Mouse (Mus musculus): ENCODE measurements at regions not wholly inside any gene's neighbourhood (a gene's known extent, or its start where the extent isn't known, plus 50 kb on each side); places are given as distances from the start of the nearest gene placed in this dataset.

DNA sequence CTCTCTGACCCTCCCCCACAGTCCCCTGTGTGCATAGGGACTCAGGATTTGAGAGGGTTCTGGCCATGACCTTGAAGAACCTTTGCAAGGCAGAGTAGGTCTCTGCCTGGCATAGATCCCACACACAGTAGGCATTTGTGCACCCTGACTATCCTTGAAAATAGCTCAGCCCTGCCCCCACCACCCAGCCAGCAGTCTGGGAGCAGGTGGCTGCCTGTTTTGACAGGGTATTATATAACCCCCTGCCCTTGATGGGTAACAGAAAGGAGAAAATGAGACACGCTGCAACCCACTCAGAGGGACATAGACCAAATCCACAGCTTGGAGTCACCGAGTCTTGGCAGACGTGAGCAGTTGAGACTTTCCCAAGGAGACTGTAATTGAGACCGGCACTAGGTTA is 58.9 kb upstream of the Zfp536 start:
- Histone ChIP-seq H3K9ac (no peak overlapping the region), H3K4me2 (no peak overlapping the region), H3K27ac (no peak overlapping the region), H3K27me3 (replicated peaks) (no peaks in the 10 kb centered on the region), H3K36me3 (no peaks in the 10 kb centered on the region), H3K4me1 (no peaks in the 10 kb centered on the region), H3K9me3 (no peaks in the 10 kb centered on the region), H3K4me3 (replicated peaks) (no peak overlapping the region)
- 56% methylated on average over 4 of the region's 4 CpGs for WGBS
- no peak for ATAC-seq (ENCODE audit: insufficient read depth, low FRiP score, low read depth)

- no peak overlapping the region for H3K4me3 ChIP-seq (replicated peaks)
- no peaks in the 10 kb centered on the region for H3K9me3 ChIP-seq
- no peaks in the 10 kb centered on the region for H3K36me3 ChIP-seq
- H3K4me1 ChIP-seq: 0 out of 2 replicates have a peak, but pooled peaks cover 3% of the 10 kb centered on the region
- no peak overlapping the region for H3K27ac ChIP-seq
- H3K4me2 ChIP-seq: no peak overlapping the region
- WGBS: 86% methylated on average over 5 of the region's 5 CpGs
- no peaks in the 10 kb centered on the region for H3K27me3 ChIP-seq (replicated peaks)
- no peak for ATAC-seq (ENCODE audit: insufficient read depth, low FRiP score, low read depth)
- no peak overlapping the region for H3K9ac ChIP-seq
Observed at GRCm38 (mm10) chr7:37825766-37826165, 52.3 kb upstream of the Zfp536 start.
